Mouse (Mus musculus): Measurements from ENCODE around the gene Ltb4r1.

Ltb4r1 gene

GRCm38 (mm10) chr14:55735758-55736157, 30.0 kb upstream of the Ltb4r1 start:
- H3K27me3 ChIP-seq (ENCODE audit: insufficient read depth, low read length) = peaks cover 21% of the 10 kb centered on the region
- no peak for TF ChIP-seq POU5F1 (IDR thresholded peaks at IDR 0.05; ENCODE audit: borderline replicate concordance, low read length)
- TF ChIP-seq NANOG (IDR thresholded peaks at IDR 0.05; ENCODE audit: borderline replicate concordance, low read length) = no peak
- no peak for TF ChIP-seq CTCF (conservative IDR thresholded peaks at IDR 0.05; ENCODE audit: low read length)
- H3K4me3 ChIP-seq (replicated peaks; ENCODE audit: low read length) = no peak overlapping the region
- peaks cover 11% of the 10 kb centered on the region for H3K4me1 ChIP-seq (replicated peaks; ENCODE audit: low read depth, low read length)
- no peaks in the 10 kb centered on the region for H3K9me3 ChIP-seq (ENCODE audit: low read length)
- H3K36me3 ChIP-seq (ENCODE audit: insufficient read depth, low read length) = peaks cover 24% of the 10 kb centered on the region

DNA sequence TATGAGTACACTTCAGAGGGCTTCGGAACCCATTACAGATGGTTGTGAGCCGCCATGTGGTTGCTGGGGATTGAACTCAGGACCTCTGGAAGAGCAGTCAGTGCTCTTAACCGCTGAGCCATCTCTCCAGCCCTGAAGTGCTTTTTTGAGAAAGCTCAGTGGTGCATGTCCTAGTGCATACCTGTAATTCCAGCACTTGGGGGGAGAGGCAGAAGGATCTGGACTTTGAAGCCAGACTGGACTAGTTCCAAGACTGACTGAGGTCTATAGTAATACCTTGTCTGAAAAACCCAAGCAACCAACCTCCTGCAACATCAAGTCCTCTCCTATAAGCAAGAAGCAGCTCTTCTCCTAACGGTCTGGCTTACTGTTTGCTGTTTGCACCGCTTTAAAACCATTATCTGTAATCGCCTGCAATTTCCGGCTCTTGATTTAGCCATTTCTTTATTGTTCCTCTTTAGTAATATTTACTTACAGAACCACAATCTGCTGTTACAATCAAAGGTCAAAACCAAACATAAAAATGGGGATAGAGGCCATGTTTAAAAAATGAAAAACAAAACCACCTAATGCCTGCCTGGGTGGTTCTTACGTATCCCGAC, 28.6 kb upstream of the Ltb4r1 start:
- peaks cover 11% of the 10 kb centered on the region for H3K4me1 ChIP-seq (replicated peaks; ENCODE audit: low read depth, low read length)
- H3K27me3 ChIP-seq (ENCODE audit: insufficient read depth, low read length) = peaks cover 14% of the 10 kb centered on the region; the same call in 1 of the 2 replicates
- H3K9me3 ChIP-seq (ENCODE audit: low read length) = no peaks in the 10 kb centered on the region
- TF ChIP-seq CTCF (conservative IDR thresholded peaks at IDR 0.05; ENCODE audit: low read length) = no peak
- TF ChIP-seq POU5F1 (IDR thresholded peaks at IDR 0.05; ENCODE audit: borderline replicate concordance, low read length) = no peak
- no peak for TF ChIP-seq NANOG (IDR thresholded peaks at IDR 0.05; ENCODE audit: borderline replicate concordance, low read length)
- H3K36me3 ChIP-seq (ENCODE audit: insufficient read depth, low read length) = peaks cover 34% of the 10 kb centered on the region
- no peak overlapping the region for H3K4me3 ChIP-seq (replicated peaks; ENCODE audit: low read length)

DNA sequence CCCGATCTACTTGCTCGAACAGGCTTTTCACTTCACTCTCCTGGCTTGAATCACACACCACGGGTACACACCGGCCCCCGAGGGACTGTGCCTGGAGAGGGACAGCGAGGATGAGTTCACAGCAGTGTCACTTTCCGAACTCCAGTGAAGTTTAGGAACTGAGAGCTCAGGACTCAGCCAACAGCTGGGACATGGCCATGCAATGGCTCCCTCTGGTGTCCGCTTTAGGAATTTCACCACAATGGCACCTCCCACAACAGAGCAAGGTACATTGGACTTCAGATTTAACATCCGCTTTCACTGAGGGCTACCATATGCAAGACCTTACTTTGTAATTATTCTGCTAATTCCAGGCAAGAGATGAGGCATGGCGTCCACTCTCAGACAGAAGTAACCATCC, 22.1 kb upstream of the Ltb4r1 start:
- Histone ChIP-seq H3K27me3 (ENCODE audit: insufficient read depth, low read length) (no peaks in the 10 kb centered on the region), H3K4me1 (replicated peaks; ENCODE audit: low read depth, low read length) (peaks cover 41% of the 10 kb centered on the region), H3K36me3 (ENCODE audit: insufficient read depth, low read length) (peaks cover 56% of the 10 kb centered on the region), H3K4me3 (replicated peaks; ENCODE audit: low read length) (no peak overlapping the region), H3K9me3 (ENCODE audit: low read length) (no peaks in the 10 kb centered on the region)
- peak; percentile 99 for TF ChIP-seq CTCF (conservative IDR thresholded peaks at IDR 0.05; ENCODE audit: low read length)
- no peak for TF ChIP-seq NANOG (IDR thresholded peaks at IDR 0.05; ENCODE audit: borderline replicate concordance, low read length)
- TF ChIP-seq POU5F1 (IDR thresholded peaks at IDR 0.05; ENCODE audit: borderline replicate concordance, low read length) = no peak

- Histone ChIP-seq H3K27me3 (ENCODE audit: insufficient read depth, low read length) (no peaks in the 10 kb centered on the region), H3K4me3 (replicated peaks; ENCODE audit: low read length) (peak within 1 kb of the TSS; percentile 98), H3K9me3 (ENCODE audit: low read length) (no peaks in the 10 kb centered on the region), H3K4me1 (replicated peaks; ENCODE audit: low read depth, low read length) (peaks cover 32% of the 10 kb centered on the region), H3K36me3 (ENCODE audit: insufficient read depth, low read length) (peaks cover 58% of the 10 kb centered on the region)
- no peak for TF ChIP-seq POU5F1 (IDR thresholded peaks at IDR 0.05; ENCODE audit: borderline replicate concordance, low read length)
- TF ChIP-seq NANOG (IDR thresholded peaks at IDR 0.05; ENCODE audit: borderline replicate concordance, low read length) = no peak
- TF ChIP-seq CTCF (conservative IDR thresholded peaks at IDR 0.05; ENCODE audit: low read length) = no peak
Observed at GRCm38 (mm10) chr14:55745180-55745860, 20.4 kb upstream of the Ltb4r1 start, which contains the start of the genes Dhrs1 and Nop9. Gene Dhrs1 (minus strand): TSS chr14:55745690. Gene Nop9 (plus strand): TSS chr14:55745693.

GRCm38 (mm10) chr14:55745861-55746237, 19.9 kb upstream of the Ltb4r1 start:
- Histone ChIP-seq H3K36me3 (ENCODE audit: insufficient read depth, low read length) (peaks cover 59% of the 10 kb centered on the region), H3K4me3 (replicated peaks; ENCODE audit: low read length) (peak overlapping the region; percentile 98), H3K4me1 (replicated peaks; ENCODE audit: low read depth, low read length) (peaks cover 32% of the 10 kb centered on the region), H3K27me3 (ENCODE audit: insufficient read depth, low read length) (no peaks in the 10 kb centered on the region), H3K9me3 (ENCODE audit: low read length) (no peaks in the 10 kb centered on the region)
- no peak for TF ChIP-seq NANOG (IDR thresholded peaks at IDR 0.05; ENCODE audit: borderline replicate concordance, low read length)
- no peak for TF ChIP-seq POU5F1 (IDR thresholded peaks at IDR 0.05; ENCODE audit: borderline replicate concordance, low read length)
- TF ChIP-seq CTCF (conservative IDR thresholded peaks at IDR 0.05; ENCODE audit: low read length) = no peak

GRCm38 (mm10) chr14:55747051-55747847, 18.5 kb upstream of the Ltb4r1 start:
- Histone ChIP-seq H3K4me1 (replicated peaks; ENCODE audit: low read depth, low read length) (peaks cover 32% of the 10 kb centered on the region), H3K4me3 (replicated peaks; ENCODE audit: low read length) (peak overlapping the region; percentile 98), H3K27me3 (ENCODE audit: insufficient read depth, low read length) (no peaks in the 10 kb centered on the region), H3K36me3 (ENCODE audit: insufficient read depth, low read length) (peaks cover 63% of the 10 kb centered on the region), H3K9me3 (ENCODE audit: low read length) (no peaks in the 10 kb centered on the region)
- TF ChIP-seq CTCF (conservative IDR thresholded peaks at IDR 0.05; ENCODE audit: low read length) = no peak
- no peak for TF ChIP-seq NANOG (IDR thresholded peaks at IDR 0.05; ENCODE audit: borderline replicate concordance, low read length)
- no peak for TF ChIP-seq POU5F1 (IDR thresholded peaks at IDR 0.05; ENCODE audit: borderline replicate concordance, low read length)

GRCm38 (mm10) chr14:55757566-55757965, 8.2 kb upstream of the Ltb4r1 start:
- peaks cover 43% of the 10 kb centered on the region for H3K4me1 ChIP-seq (replicated peaks; ENCODE audit: low read depth, low read length)
- no peaks in the 10 kb centered on the region for H3K9me3 ChIP-seq (ENCODE audit: low read length)
- H3K36me3 ChIP-seq (ENCODE audit: insufficient read depth, low read length) = peaks cover 45% of the 10 kb centered on the region
- H3K4me3 ChIP-seq (replicated peaks; ENCODE audit: low read length) = no peak overlapping the region
- no peak for TF ChIP-seq NANOG (IDR thresholded peaks at IDR 0.05; ENCODE audit: borderline replicate concordance, low read length)
- TF ChIP-seq CTCF (conservative IDR thresholded peaks at IDR 0.05; ENCODE audit: low read length) = no peak
- TF ChIP-seq POU5F1 (IDR thresholded peaks at IDR 0.05; ENCODE audit: borderline replicate concordance, low read length) = no peak
- H3K27me3 ChIP-seq (ENCODE audit: insufficient read depth, low read length) = peaks cover 20% of the 10 kb centered on the region

DNA sequence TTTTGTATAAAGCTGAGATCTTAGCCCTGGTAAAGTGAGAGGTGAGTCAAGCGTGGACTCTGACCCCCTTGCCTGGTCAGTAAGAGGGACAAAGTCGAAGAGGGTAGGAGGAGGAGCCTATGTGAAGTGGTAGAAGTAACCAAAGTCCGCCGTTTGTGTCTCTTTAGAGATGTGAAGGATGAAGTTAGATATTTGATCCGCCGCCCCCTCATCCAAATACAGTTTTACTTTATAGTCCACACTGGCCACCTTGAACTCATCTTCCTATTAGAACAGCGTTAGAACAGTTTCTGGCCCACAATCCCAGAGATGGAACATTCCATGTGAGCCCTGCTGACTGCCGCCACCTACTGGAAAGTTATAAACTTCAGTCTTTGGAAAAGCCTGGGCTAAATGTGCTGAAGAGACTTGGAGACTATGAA, 7.4 kb upstream of the Ltb4r1 start, which contains the start of gene Cideb:
Cideb (minus strand) TSS at position 96 of the 422 bp plus-strand sequence.
- TF ChIP-seq CTCF (conservative IDR thresholded peaks at IDR 0.05; ENCODE audit: low read length) (peak; percentile 60), POU5F1 (IDR thresholded peaks at IDR 0.05; ENCODE audit: borderline replicate concordance, low read length) (no peak), NANOG (IDR thresholded peaks at IDR 0.05; ENCODE audit: borderline replicate concordance, low read length) (no peak)
- peaks cover 37% of the 10 kb centered on the region for H3K36me3 ChIP-seq (ENCODE audit: insufficient read depth, low read length)
- H3K27me3 ChIP-seq (ENCODE audit: insufficient read depth, low read length) = peaks cover 28% of the 10 kb centered on the region
- H3K9me3 ChIP-seq (ENCODE audit: low read length) = no peaks in the 10 kb centered on the region
- no peak within 1 kb of the TSS for H3K4me3 ChIP-seq (replicated peaks; ENCODE audit: low read length)
- peaks cover 51% of the 10 kb centered on the region for H3K4me1 ChIP-seq (replicated peaks; ENCODE audit: low read depth, low read length)
